Mouse (Mus musculus): ENCODE measurements around the gene Mob3c. TPM values are rescaled to one million over a fixed set of nuclear protein-coding genes. Genes with fewer than 3 reads are reported as not detected.

The Mob3c gene
- polyA plus RNA-seq (2015; fragmentation: Illumina TruSeq; extraction: RNeasy Lipid Tissue Mini Kit (QIAGEN cat#74804); ENCODE audit: low read depth, low replicate concordance) = 4.1 TPM

DNA sequence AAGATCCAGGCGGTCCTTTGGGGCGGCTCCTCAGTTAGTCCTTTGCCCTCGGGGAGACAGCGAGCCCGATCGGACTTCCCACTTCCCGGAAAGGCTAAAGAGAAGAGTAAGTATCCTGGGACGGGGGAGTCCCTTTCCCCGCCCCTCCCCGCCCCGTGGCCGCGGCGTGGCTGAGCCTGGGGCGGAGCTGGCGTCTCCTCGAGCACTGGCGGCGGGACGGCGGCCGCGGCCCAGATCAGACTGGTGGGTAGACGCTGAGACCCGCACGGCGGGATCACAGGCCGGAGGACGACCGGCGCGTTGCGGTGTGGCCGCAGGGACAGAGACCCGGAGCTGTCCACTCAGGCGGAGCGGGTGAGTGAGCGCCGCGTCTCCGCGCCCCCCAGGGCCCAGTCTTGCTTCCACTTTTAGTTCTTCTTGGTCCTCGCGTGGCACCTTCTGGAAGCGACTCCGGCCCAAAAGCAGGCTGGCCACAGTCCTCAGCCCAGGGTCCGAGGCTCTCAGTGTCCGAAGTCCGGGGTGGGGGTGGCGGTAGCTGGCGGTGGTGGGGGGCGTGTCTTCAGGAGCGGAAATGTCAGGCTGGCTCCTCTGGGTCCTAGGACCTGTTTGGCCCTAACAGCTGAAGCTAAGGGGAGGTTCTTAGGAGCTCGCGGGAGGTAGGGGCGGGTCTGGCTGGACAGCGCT is at the start of gene Mob3c:
Gene Mob3c, plus strand, starts transcription at position 205 of the 684 bp plus-strand sequence.

DNA sequence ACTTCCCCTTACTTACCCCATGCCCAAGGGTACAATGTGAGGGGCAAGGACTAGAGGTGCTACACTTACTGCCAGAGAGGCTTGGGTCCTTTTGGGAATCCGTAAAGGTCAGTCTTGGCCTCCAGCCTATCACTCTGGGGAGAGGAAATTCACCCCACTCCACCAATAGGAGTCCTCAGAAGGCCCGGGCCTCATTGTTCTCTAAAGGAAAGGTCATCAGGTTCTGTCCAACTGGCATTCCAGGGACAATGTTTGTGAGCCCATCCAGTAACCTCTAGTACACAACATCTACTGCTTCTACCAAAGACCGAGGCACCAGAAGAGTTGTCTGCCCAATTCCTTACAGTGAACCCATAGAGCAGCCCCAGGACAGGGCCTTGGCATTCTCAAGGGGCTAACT is 47.0 kb upstream of the Mob3c start, which contains the start of gene Tex38:
Gene Tex38, minus strand, starts transcription at position 101 of the 400 bp plus-strand sequence.

DNA sequence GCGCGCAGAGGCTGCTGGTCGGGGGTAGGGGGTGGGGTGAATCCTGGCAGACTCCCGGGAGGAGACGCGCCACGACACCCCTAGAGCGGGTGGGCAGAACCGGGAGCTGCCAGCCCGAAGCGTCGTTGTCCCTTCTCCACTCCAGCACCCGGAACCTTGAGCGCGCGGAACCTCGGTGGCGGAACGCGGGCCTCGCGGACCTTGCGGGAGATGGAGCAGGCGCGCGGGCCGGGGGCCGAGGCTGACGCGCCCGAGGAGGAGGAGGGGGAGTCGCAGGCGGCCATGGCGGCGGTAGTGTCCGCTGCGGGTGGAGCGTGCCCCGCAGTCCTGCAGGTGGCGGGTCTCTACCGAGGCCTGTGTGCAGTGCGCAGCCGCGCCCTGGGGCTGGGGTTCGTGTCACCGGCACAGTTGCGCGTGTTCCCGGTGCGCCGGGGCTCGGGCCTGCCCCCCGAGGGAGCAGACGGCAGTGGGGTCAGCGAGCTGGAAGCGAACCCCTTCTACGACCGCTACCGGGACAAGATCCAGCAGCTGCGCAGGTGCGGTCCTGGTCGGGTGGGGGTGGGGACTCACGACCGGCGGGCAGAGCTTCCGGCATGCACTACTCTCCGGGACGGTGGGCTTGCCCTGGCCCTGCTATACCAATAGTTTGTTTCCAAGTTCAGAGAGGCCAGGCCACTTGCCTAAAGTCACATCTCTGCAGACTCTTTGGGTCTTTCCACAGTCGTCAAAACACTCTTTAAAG is 43.0 kb upstream of the Mob3c start, which contains the start of gene Atpaf1:
Gene Atpaf1, plus strand, starts transcription at position 44 of the 742 bp plus-strand sequence.

DNA sequence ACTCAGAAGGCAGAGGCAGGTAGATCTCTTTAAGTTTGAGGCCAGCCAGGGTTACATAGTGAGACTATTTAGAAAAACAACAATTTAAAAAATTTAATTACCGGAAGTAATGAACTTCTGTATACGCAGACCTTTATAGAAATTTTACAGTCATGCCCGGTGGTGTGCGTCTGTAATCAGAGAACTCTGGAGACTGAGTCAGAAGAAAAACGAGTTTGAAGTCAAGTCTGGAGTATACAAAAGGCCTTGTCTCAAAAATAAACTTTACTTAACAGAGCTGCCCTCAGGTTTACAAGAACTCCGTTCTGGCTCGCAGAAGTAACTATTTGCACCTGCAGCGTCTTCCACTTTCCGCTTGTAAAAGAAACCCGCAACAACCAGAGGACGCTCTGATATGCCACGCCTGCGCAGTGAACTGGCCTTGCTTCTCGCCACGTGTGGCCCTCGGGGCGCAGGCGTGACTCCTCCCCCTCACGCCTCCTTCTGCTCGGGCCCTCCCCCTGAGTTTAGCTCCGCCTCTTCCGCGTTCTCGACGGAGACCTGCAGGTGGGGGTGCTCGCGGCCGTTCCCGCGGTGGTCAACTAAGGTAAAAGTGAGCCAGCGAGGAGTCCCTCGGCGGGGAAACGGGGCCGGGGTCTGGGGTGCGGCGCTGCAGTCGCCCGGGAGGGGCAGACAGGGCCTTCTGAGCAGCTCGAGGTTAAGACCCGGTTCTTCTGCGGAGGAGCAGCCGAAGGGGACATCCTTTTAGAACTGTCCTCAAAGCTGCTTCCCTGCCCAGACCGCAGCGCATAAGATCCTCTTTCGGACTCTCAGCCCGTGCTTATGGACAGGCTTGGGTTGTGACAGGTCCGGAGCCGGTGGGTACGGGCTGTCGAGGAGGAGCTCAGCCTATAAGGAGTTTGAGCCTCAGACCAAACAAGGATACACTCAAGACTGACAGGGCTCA is 11.1 kb downstream of the Mob3c start, which contains the start of gene Mknk1:
Gene Mknk1, plus strand, starts transcription at position 503 of the 946 bp plus-strand sequence.

DNA sequence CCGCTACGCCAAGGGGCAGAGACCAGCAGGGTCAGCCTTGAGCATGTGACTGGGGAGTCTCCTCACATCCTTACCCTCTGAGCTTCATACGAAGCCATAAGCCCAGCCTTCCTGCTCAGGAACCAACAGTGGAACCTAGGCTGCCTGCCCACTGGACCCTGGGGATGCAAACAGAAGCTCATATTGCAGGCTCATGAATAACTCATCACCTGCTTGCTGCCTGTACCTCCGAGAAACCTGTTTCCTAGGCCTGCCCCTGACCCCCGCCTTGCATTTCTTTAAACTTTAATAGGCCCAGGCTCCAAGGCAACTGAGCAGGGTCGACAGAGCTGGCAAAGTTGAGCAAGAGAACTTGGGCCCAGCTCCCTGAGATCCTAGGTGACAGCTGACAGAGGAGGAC is 56.1 kb downstream of the Mob3c start, which contains the start of gene Kncn:
Gene Kncn, plus strand, starts transcription at position 379 of the 400 bp plus-strand sequence.

Other genes starting within 250 kb of the Mob3c start
- not detected for gene Cyp4a32, start 227.1 kb upstream of the Mob3c start, polyA plus RNA-seq (2015; fragmentation: Illumina TruSeq; extraction: RNeasy Lipid Tissue Mini Kit (QIAGEN cat#74804); ENCODE audit: low read depth, low replicate concordance)
- 1.0 TPM for gene Cyp4b1, start 180.4 kb upstream of the Mob3c start, polyA plus RNA-seq (2015; fragmentation: Illumina TruSeq; extraction: RNeasy Lipid Tissue Mini Kit (QIAGEN cat#74804); ENCODE audit: low read depth, low replicate concordance)
- 40.5 TPM for gene Efcab14, start 90.3 kb upstream of the Mob3c start, polyA plus RNA-seq (2015; fragmentation: Illumina TruSeq; extraction: RNeasy Lipid Tissue Mini Kit (QIAGEN cat#74804); ENCODE audit: low read depth, low replicate concordance)
- not detected for gene Tex38, start 47.1 kb upstream of the Mob3c start, polyA plus RNA-seq (2015; fragmentation: Illumina TruSeq; extraction: RNeasy Lipid Tissue Mini Kit (QIAGEN cat#74804); ENCODE audit: low read depth, low replicate concordance)
- gene Atpaf1, start 43.3 kb upstream of the Mob3c start, polyA plus RNA-seq (2015; fragmentation: Illumina TruSeq; extraction: RNeasy Lipid Tissue Mini Kit (QIAGEN cat#74804); ENCODE audit: low read depth, low replicate concordance) = 81.5 TPM
- 33.0 TPM for gene Mknk1, start 11.1 kb downstream of the Mob3c start, polyA plus RNA-seq (2015; fragmentation: Illumina TruSeq; extraction: RNeasy Lipid Tissue Mini Kit (QIAGEN cat#74804); ENCODE audit: low read depth, low replicate concordance)
- 0.28 TPM for gene Kncn, start 56.3 kb downstream of the Mob3c start, polyA plus RNA-seq (2015; fragmentation: Illumina TruSeq; extraction: RNeasy Lipid Tissue Mini Kit (QIAGEN cat#74804); ENCODE audit: low read depth, low replicate concordance)
- gene 6430628N08Rik, start 62.6 kb downstream of the Mob3c start, polyA plus RNA-seq (2015; fragmentation: Illumina TruSeq; extraction: RNeasy Lipid Tissue Mini Kit (QIAGEN cat#74804); ENCODE audit: low read depth, low replicate concordance) = 0.28 TPM
- gene Dmbx1, start 111.8 kb downstream of the Mob3c start, polyA plus RNA-seq (2015; fragmentation: Illumina TruSeq; extraction: RNeasy Lipid Tissue Mini Kit (QIAGEN cat#74804); ENCODE audit: low read depth, low replicate concordance) = 0.31 TPM
- gene Faah, start 189.8 kb downstream of the Mob3c start, polyA plus RNA-seq (2015; fragmentation: Illumina TruSeq; extraction: RNeasy Lipid Tissue Mini Kit (QIAGEN cat#74804); ENCODE audit: low read depth, low replicate concordance) = 71.7 TPM
- 12.3 TPM for gene Nsun4, start 225.8 kb downstream of the Mob3c start, polyA plus RNA-seq (2015; fragmentation: Illumina TruSeq; extraction: RNeasy Lipid Tissue Mini Kit (QIAGEN cat#74804); ENCODE audit: low read depth, low replicate concordance)
- 1,361 TPM for gene Uqcrh, start 247.0 kb downstream of the Mob3c start, polyA plus RNA-seq (2015; fragmentation: Illumina TruSeq; extraction: RNeasy Lipid Tissue Mini Kit (QIAGEN cat#74804); ENCODE audit: low read depth, low replicate concordance)
- gene Lrrc41, start 247.2 kb downstream of the Mob3c start, polyA plus RNA-seq (2015; fragmentation: Illumina TruSeq; extraction: RNeasy Lipid Tissue Mini Kit (QIAGEN cat#74804); ENCODE audit: low read depth, low replicate concordance) = 27.0 TPM

Data from brain, adult 10 weeks (tissue).